Mouse (Mus musculus) forebrain, embryonic 16.5 days (tissue): ENCODE results near the gene Efna2. TPM values are rescaled to one million over a fixed set of nuclear protein-coding genes. Genes with fewer than 3 reads are reported as not detected.

Experiments
- ATAC-seq: fragments of 200-750 bp; cut with Nextera tagmentation; 2 replicates; pipeline ENCODE4 v1.8.0; 2017; ENCODE audit warnings: mild to moderate bottlenecking, moderate library complexity
- H3K27ac ChIP-seq: fragments of 300-500 bp; sonication (generic); 2 replicates; pipeline ENCODE4 v1.5.1; 2014; ENCODE audit warnings: low read length, control low read depth
- H3K27me3 ChIP-seq: fragments of 300-500 bp; sonication (generic); replicated peaks from 2 replicates; pipeline ENCODE4 v1.6.1; 2014; ENCODE audit warnings: low read length; ENCODE audit not compliant: control insufficient read depth, insufficient read depth
- H3K36me3 ChIP-seq: fragments of 300-500 bp; sonication (generic); 2 replicates; pipeline ENCODE4 v1.6.1; 2014; ENCODE audit not compliant: control insufficient read depth, insufficient read depth
- H3K4me1 ChIP-seq: fragments of 300-500 bp; sonication (generic); replicated peaks from 2 replicates; pipeline ENCODE4 v1.6.1; 2014; ENCODE audit warnings: low read length; ENCODE audit not compliant: control insufficient read depth, insufficient read depth
- H3K4me2 ChIP-seq: fragments of 300-500 bp; sonication (generic); 2 replicates; pipeline ENCODE4 v1.6.1; 2014; ENCODE audit warnings: mild to moderate bottlenecking, low read length, control low read depth
- H3K4me3 ChIP-seq: fragments of 300-500 bp; sonication (generic); replicated peaks from 2 replicates; pipeline ENCODE4 v1.5.1; 2014; ENCODE audit warnings: mild to moderate bottlenecking, low read length, control low read depth
- H3K9ac ChIP-seq: fragments of 300-500 bp; sonication (generic); replicated peaks from 2 replicates; pipeline ENCODE4 v1.6.1; 2014; ENCODE audit warnings: low read depth, low read length, control low read depth
- H3K9me3 ChIP-seq: fragments of 300-500 bp; sonication (generic); 2 replicates; pipeline ENCODE4 v1.6.1; 2016; ENCODE audit warnings: low read length; ENCODE audit not compliant: control insufficient read depth
- WGBS: fragments of 180-500 bp; shearing (Covaris S2); extraction: QIAGEN DNeasy Blood & Tissue Kit; methylation state at CpG from one replicate; pipeline ENCODE4 v1.1.7; 2014; 5-methylcytosine and 5-hydroxymethylcytosine counted together
- polyA plus RNA-seq: library from polyadenylated mRNA; unstranded; fragments of >200 nt; fragmentation: Nextera tagmentation; extraction: Ambion mirVana; gene quantifications from 2 replicates; pipeline ENCODE4 v1.2.1, GENCODE M21; 2015

Efna2 gene
- polyA plus RNA-seq, 1 experiment from 2014 or later = 24.8 TPM

- H3K4me1 ChIP-seq = peaks cover 49% of the 10 kb centered on the region
- no peak overlapping the region for H3K4me3 ChIP-seq
- peaks cover 37% of the 10 kb centered on the region for H3K36me3 ChIP-seq
- H3K27me3 ChIP-seq = no peaks in the 10 kb centered on the region
- ATAC-seq = no peak
- H3K9me3 ChIP-seq = no peaks in the 10 kb centered on the region
- no peak overlapping the region for H3K4me2 ChIP-seq
- WGBS = 83% methylated on average over 19 of the region's 19 CpGs
- H3K27ac ChIP-seq = no peak overlapping the region
- 0 out of 2 replicates have a peak overlapping the region, but pooled peaks have one; percentile 3 for H3K9ac ChIP-seq
These were observed 25.6 kb upstream of the Efna2 start for GRCm38 (mm10) chr10:80153713-80154112.

GRCm38 (mm10) chr10:80154384-80154783 lies 24.9 kb upstream of the Efna2 start:
- H3K27ac ChIP-seq = no peak overlapping the region
- no peak overlapping the region for H3K4me2 ChIP-seq
- no peak overlapping the region for H3K9ac ChIP-seq
- 87% methylated on average over 7 of the region's 7 CpGs for WGBS
- peaks cover 37% of the 10 kb centered on the region for H3K36me3 ChIP-seq
- H3K4me3 ChIP-seq = no peak overlapping the region
- H3K27me3 ChIP-seq = no peaks in the 10 kb centered on the region
- ATAC-seq = no peak
- H3K9me3 ChIP-seq = no peaks in the 10 kb centered on the region
- peaks cover 56% of the 10 kb centered on the region for H3K4me1 ChIP-seq

GRCm38 (mm10) chr10:80155277-80155676 lies 24.0 kb upstream of the Efna2 start:
- Histone ChIP-seq H3K9ac (no peak overlapping the region), H3K27me3 (no peaks in the 10 kb centered on the region), H3K36me3 (peaks cover 37% of the 10 kb centered on the region), H3K4me2 (no peak overlapping the region), H3K9me3 (no peaks in the 10 kb centered on the region), H3K4me3 (no peak overlapping the region), H3K4me1 (peaks cover 59% of the 10 kb centered on the region), H3K27ac (no peak overlapping the region)
- WGBS = 47% methylated on average over 1 of the region's 1 CpGs
- ATAC-seq = no peak

- ATAC-seq = no peak
These were observed 23.1 kb upstream of the Efna2 start for GRCm38 (mm10) chr10:80156002-80156751.

GRCm38 (mm10) chr10:80156752-80157053 lies 22.6 kb upstream of the Efna2 start:
- no peak overlapping the region for H3K4me2 ChIP-seq
- H3K9ac ChIP-seq = no peak overlapping the region
- WGBS = 62% methylated on average over 7 of the region's 7 CpGs

More at GRCm38 (mm10) chr10:80156002-80156751, 23.1 kb upstream of the Efna2 start:
- Histone ChIP-seq H3K9me3 (no peaks in the 10 kb centered on the region), H3K36me3 (peaks cover 37% of the 10 kb centered on the region), H3K9ac (no peak overlapping the region), H3K4me1 (peaks cover 68% of the 10 kb centered on the region), H3K4me2 (no peak overlapping the region), H3K27ac (peak overlapping the region; percentile 88), H3K27me3 (no peaks in the 10 kb centered on the region), H3K4me3 (no peak overlapping the region)
- WGBS = 85% methylated on average over 29 of the region's 29 CpGs

GRCm38 (mm10) chr10:80157141-80157929 lies 21.9 kb upstream of the Efna2 start:
- no peak for ATAC-seq
- WGBS = 46% methylated on average over 15 of the region's 15 CpGs
- Histone ChIP-seq H3K27me3 (no peaks in the 10 kb centered on the region), H3K27ac (peak overlapping the region; percentile 88), H3K4me2 (peak overlapping the region; percentile 16; the same call in 1 of the 2 replicates), H3K9me3 (no peaks in the 10 kb centered on the region), H3K9ac (0 out of 2 replicates have a peak overlapping the region, but pooled peaks have one; percentile 26), H3K4me3 (no peak overlapping the region), H3K36me3 (peaks cover 37% of the 10 kb centered on the region), H3K4me1 (peaks cover 67% of the 10 kb centered on the region)

More at GRCm38 (mm10) chr10:80156752-80157053, 22.6 kb upstream of the Efna2 start:
- H3K4me3 ChIP-seq = no peak overlapping the region
- H3K36me3 ChIP-seq = peaks cover 37% of the 10 kb centered on the region
- H3K27ac ChIP-seq = peak overlapping the region; percentile 88
- no peaks in the 10 kb centered on the region for H3K27me3 ChIP-seq
- no peaks in the 10 kb centered on the region for H3K9me3 ChIP-seq
- ATAC-seq = no peak
- H3K4me1 ChIP-seq = peaks cover 71% of the 10 kb centered on the region

GRCm38 (mm10) chr10:80158307-80158986 lies 20.8 kb upstream of the Efna2 start:
- H3K4me1 ChIP-seq = peaks cover 56% of the 10 kb centered on the region
- no peak overlapping the region for H3K4me2 ChIP-seq
- H3K9ac ChIP-seq = peak overlapping the region; percentile 12; the same call in 1 of the 2 replicates
- peak overlapping the region; percentile 88 for H3K27ac ChIP-seq
- no peaks in the 10 kb centered on the region for H3K9me3 ChIP-seq
- no peaks in the 10 kb centered on the region for H3K27me3 ChIP-seq
- H3K36me3 ChIP-seq = peaks cover 37% of the 10 kb centered on the region
- H3K4me3 ChIP-seq = no peak overlapping the region
- 14% methylated on average over 18 of the region's 18 CpGs for WGBS
- ATAC-seq = no peak

GRCm38 (mm10) chr10:80159021-80159560 lies 20.2 kb upstream of the Efna2 start:
- peak overlapping the region; percentile 48 for H3K4me3 ChIP-seq
- H3K4me2 ChIP-seq = peak overlapping the region; percentile 80
- H3K9me3 ChIP-seq = no peaks in the 10 kb centered on the region
- H3K27me3 ChIP-seq = no peaks in the 10 kb centered on the region
- 8% methylated on average over 12 of the region's 12 CpGs for WGBS
- ATAC-seq = peak; percentile 21; the same call in 1 of the 2 replicates
- H3K9ac ChIP-seq = peak overlapping the region; percentile 60
- H3K4me1 ChIP-seq = peaks cover 52% of the 10 kb centered on the region
- H3K27ac ChIP-seq = peak overlapping the region; percentile 88
- peaks cover 33% of the 10 kb centered on the region for H3K36me3 ChIP-seq
